Mouse (Mus musculus) stomach, postnatal 0 days (tissue): Measurements from ENCODE around the gene Yme1l1.

Source experiments
- CTCF ChIP-seq: IDR thresholded peaks from 2 replicates; pipeline ENCODE4 v1.5.1; 2016; ENCODE audit warnings: antibody characterized with exemption, low read depth, mild to moderate bottlenecking, moderate library complexity
- EP300 ChIP-seq: optimal IDR thresholded peaks from 2 replicates; pipeline ENCODE3; 2016; ENCODE audit warnings: antibody characterized with exemption

- TF ChIP-seq CTCF (no peak), EP300 (no peak)
These were observed 57.5 kb downstream of the Yme1l1 start for GRCm38 (mm10) chr2:23213661-23214060.
